Mouse (Mus musculus) limb, embryonic 13.5 days (tissue): Measurements from ENCODE around the gene Stard10. TPM values are rescaled to one million over a fixed set of nuclear protein-coding genes. Genes with fewer than 3 reads are reported as not detected.

ENCODE experiments used
- ATAC-seq: fragments of 200-750 bp; cut with Nextera tagmentation; 2 replicates; pipeline ENCODE4 v1.8.0; 2017; ENCODE audit warnings: low read depth, moderate number of reproducible peaks, moderate TSS enrichment; ENCODE audit not compliant: low FRiP score
- H3K27ac ChIP-seq: fragments of 300-500 bp; sonication (generic); 2 replicates; pipeline ENCODE4 v1.5.1; 2015; ENCODE audit warnings: inconsistent platforms, mild to moderate bottlenecking, moderate library complexity
- H3K27me3 ChIP-seq: fragments of 300-500 bp; sonication (generic); 2 replicates; pipeline ENCODE4 v1.6.1; 2015; ENCODE audit warnings: mild to moderate bottlenecking, inconsistent platforms
- H3K36me3 ChIP-seq: fragments of 300-500 bp; sonication (generic); 2 replicates; pipeline ENCODE4 v1.6.1; 2015; ENCODE audit warnings: inconsistent platforms, mild to moderate bottlenecking, moderate library complexity
- H3K4me1 ChIP-seq: fragments of 300-500 bp; sonication (generic); 2 replicates; pipeline ENCODE4 v1.6.1; 2015; ENCODE audit warnings: inconsistent platforms
- H3K4me2 ChIP-seq: fragments of 300-500 bp; sonication (generic); replicated peaks from 2 replicates; pipeline ENCODE4 v1.6.1; 2015; ENCODE audit warnings: inconsistent platforms, mild to moderate bottlenecking, moderate library complexity
- H3K4me3 ChIP-seq: fragments of 300-500 bp; sonication (generic); 2 replicates; pipeline ENCODE4 v1.5.1; 2015; ENCODE audit warnings: moderate library complexity, mild to moderate bottlenecking, inconsistent platforms
- H3K9ac ChIP-seq: fragments of 300-500 bp; sonication (generic); 2 replicates; pipeline ENCODE4 v1.6.1; 2015; ENCODE audit warnings: mild to moderate bottlenecking, inconsistent platforms
- H3K9me3 ChIP-seq: fragments of 300-500 bp; sonication (generic); 2 replicates; pipeline ENCODE4 v1.6.1; 2016; ENCODE audit warnings: inconsistent platforms
- WGBS: fragments of 180-500 bp; shearing (Covaris S2); methylation state at CpG from one replicate; pipeline ENCODE4 v1.1.7; 2015; 5-methylcytosine and 5-hydroxymethylcytosine counted together
- polyA plus RNA-seq: library from polyadenylated mRNA; unstranded; fragments of >200 nt; fragmentation: Nextera tagmentation; extraction: Ambion mirVana; gene quantifications from 2 replicates; pipeline ENCODE4 v1.2.1, GENCODE M21; 2015

Stard10 gene
- polyA plus RNA-seq, 1 experiment from 2014 or later, result 22.3 TPM

DNA sequence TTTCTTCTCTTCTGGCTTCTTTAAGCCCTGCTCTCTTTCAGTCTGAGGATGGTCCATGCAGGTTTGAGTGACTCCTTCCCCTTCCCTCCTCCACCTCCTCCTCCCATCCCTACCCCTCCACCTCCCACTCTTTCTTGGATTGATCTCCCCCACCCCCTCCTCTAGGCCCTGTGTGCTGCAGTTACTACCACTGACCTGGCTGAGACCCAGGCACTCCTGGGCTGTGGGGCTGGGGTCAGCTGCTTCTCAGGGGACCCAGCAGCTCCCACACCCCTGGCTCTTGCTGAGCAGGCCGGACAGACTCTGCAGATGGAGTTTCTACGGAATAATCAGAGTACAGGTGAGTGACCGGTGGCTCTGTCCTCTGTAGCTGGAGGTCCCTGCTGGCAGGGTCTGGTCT is 77.7 kb downstream of the Stard10 start:
- Histone ChIP-seq H3K36me3 (peaks cover 33% of the 10 kb centered on the region), H3K9ac (peak overlapping the region; percentile 62), H3K4me2 (peak overlapping the region; percentile 60), H3K27me3 (no peaks in the 10 kb centered on the region), H3K4me1 (peaks cover 51% of the 10 kb centered on the region), H3K27ac (peak overlapping the region; percentile 94), H3K9me3 (no peaks in the 10 kb centered on the region), H3K4me3 (peak overlapping the region; percentile 36)
- ATAC-seq, result 0 out of 2 replicates have a peak, but pooled peaks have one; percentile 1
- 49% methylated on average over 3 of the region's 3 CpGs for WGBS

DNA sequence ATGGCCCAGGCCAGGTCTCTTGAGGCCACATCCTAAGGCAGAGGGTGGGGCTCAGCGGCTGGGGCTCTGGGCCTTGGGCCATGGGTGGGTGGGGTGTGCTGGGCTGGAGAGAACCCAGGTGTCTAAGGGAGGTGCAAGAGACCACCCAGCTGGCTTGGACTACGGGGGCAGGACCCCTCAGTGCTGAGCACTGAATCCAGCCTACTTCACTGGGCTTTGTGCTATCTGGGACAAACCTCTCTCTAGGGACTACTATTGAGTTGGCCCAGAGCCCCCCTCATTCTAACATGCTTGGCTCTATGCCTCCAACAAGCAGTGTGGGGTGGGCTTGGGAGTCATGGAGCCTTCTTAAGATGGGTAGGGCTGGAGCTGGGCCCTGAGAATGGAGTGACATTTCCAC is 78.6 kb downstream of the Stard10 start:
- Histone ChIP-seq H3K27ac (peak overlapping the region; percentile 94; the same call in 1 of the 2 replicates), H3K4me3 (peak overlapping the region; percentile 36), H3K9ac (peak overlapping the region; percentile 62; the same call in 1 of the 2 replicates), H3K27me3 (no peaks in the 10 kb centered on the region), H3K9me3 (no peaks in the 10 kb centered on the region), H3K4me2 (peak overlapping the region; percentile 60), H3K36me3 (peaks cover 41% of the 10 kb centered on the region), H3K4me1 (peaks cover 51% of the 10 kb centered on the region)
- 88% methylated on average over 2 of the region's 2 CpGs for WGBS
- ATAC-seq, result no peak

Other genes with a start within 250 kb of the Stard10 start
- 26.0 and 27.1 TPM in 2 replicates for gene Fchsd2, start 224.2 kb upstream of the Stard10 start, polyA plus RNA-seq
- gene Atg16l2, start 14.8 kb upstream of the Stard10 start, polyA plus RNA-seq, result 21.4 and 24.5 TPM in 2 replicates
- gene Arap1, start 31.0 kb downstream of the Stard10 start, polyA plus RNA-seq, result 41.5 and 45.6 TPM in 2 replicates
- 3.2 and 8.0 TPM in 2 replicates for gene Gm45837, start 93.8 kb downstream of the Stard10 start, polyA plus RNA-seq
- 4.6 and 10.4 TPM in 2 replicates for gene Pde2a, start 104.6 kb downstream of the Stard10 start, polyA plus RNA-seq